Mouse (Mus musculus) neural tube, embryonic 11.5 days (tissue): ENCODE data around the gene Flywch1. TPM values are rescaled to one million over a fixed set of nuclear protein-coding genes. Genes with fewer than 3 reads are reported as not detected.
A peak's percentile ranks its signal among the peaks of the same experiment; 100 is the strongest.

ENCODE experiments used
- ATAC-seq: fragments of 200-750 bp; cut with Nextera tagmentation; 2 replicates; pipeline ENCODE4 v1.8.0; 2017; ENCODE audit warnings: moderate number of reproducible peaks, mild to moderate bottlenecking, moderate TSS enrichment, moderate library complexity; ENCODE audit not compliant: insufficient read depth, low FRiP score, low TSS enrichment
- DNase-seq: peaks from one replicate; pipeline ENCODE4 v3.0.0-alpha.2; 2015; ENCODE audit warnings: low spot score
- H3K27ac ChIP-seq: fragments of 300-500 bp; sonication (generic); 2 replicates; pipeline ENCODE4 v1.5.1; 2014; ENCODE audit warnings: low read depth, mild to moderate bottlenecking, low read length
- H3K27me3 ChIP-seq: fragments of 300-500 bp; sonication (generic); 2 replicates; pipeline ENCODE4 v1.6.1; 2014; ENCODE audit warnings: mild to moderate bottlenecking, low read length, mixed read lengths; ENCODE audit not compliant: control insufficient read depth, insufficient read depth
- H3K36me3 ChIP-seq: fragments of 300-500 bp; sonication (generic); 2 replicates; pipeline ENCODE4 v1.6.1; 2014; ENCODE audit warnings: mild to moderate bottlenecking, low read length, moderate library complexity, mixed read lengths; ENCODE audit not compliant: control insufficient read depth, insufficient read depth
- H3K4me1 ChIP-seq: fragments of 300-500 bp; sonication (generic); 2 replicates; pipeline ENCODE4 v1.6.1; 2014; ENCODE audit warnings: low read length, mixed read lengths; ENCODE audit not compliant: control insufficient read depth, insufficient read depth
- H3K4me2 ChIP-seq: fragments of 300-500 bp; sonication (generic); 2 replicates; pipeline ENCODE4 v1.6.1; 2014; ENCODE audit warnings: low read depth, mild to moderate bottlenecking, moderate library complexity
- H3K4me3 ChIP-seq: fragments of 300-500 bp; sonication (generic); 2 replicates; pipeline ENCODE4 v1.5.1; 2014; ENCODE audit warnings: low read depth, low read length
- H3K9ac ChIP-seq: fragments of 300-500 bp; sonication (generic); 2 replicates; pipeline ENCODE4 v1.6.1; 2014; ENCODE audit warnings: mild to moderate bottlenecking, low read length
- H3K9me3 ChIP-seq: fragments of 300-500 bp; sonication (generic); 2 replicates; pipeline ENCODE4 v1.6.1; 2016; ENCODE audit warnings: low read length; ENCODE audit not compliant: control insufficient read depth
- WGBS: fragments of 180-500 bp; shearing (Covaris S2); extraction: QIAGEN DNeasy Blood & Tissue Kit; methylation state at CpG from one replicate; pipeline ENCODE4 v1.1.7; 2014; 5-methylcytosine and 5-hydroxymethylcytosine counted together
- polyA plus RNA-seq: library from polyadenylated mRNA; unstranded; fragments of >200 nt; fragmentation: Nextera tagmentation; extraction: Ambion mirVana; gene quantifications from 2 replicates; pipeline ENCODE4 v1.2.1, GENCODE M21; 2014

Flywch1 gene
- polyA plus RNA-seq, 1 experiment from 2014 or later = 197 TPM

GRCm38 (mm10) chr17:23788973-23789372, 17.6 kb upstream of the Flywch1 start:
- H3K27ac ChIP-seq = no peak overlapping the region

GRCm38 (mm10) chr17:23786510-23786931, 15.1 kb upstream of the Flywch1 start:
- ATAC-seq (peak; percentile 58; the same call in 1 of the 2 replicates), DNase-seq (peak; percentile 40)
- Histone ChIP-seq H3K9me3 (no peaks in the 10 kb centered on the region), H3K4me3 (peak overlapping the region; percentile 47), H3K27ac (0 out of 2 replicates have a peak overlapping the region, but pooled peaks have one; percentile 56), H3K4me2 (peak overlapping the region; percentile 59), H3K27me3 (no peaks in the 10 kb centered on the region), H3K36me3 (no peaks in the 10 kb centered on the region), H3K4me1 (peaks cover 8% of the 10 kb centered on the region; the same call in 1 of the 2 replicates), H3K9ac (peak overlapping the region; percentile 44)
- 12% methylated on average over 13 of the region's 13 CpGs for WGBS

More at GRCm38 (mm10) chr17:23788973-23789372, 17.6 kb upstream of the Flywch1 start:
- peaks cover 8% of the 10 kb centered on the region; the same call in 1 of the 2 replicates for H3K4me1 ChIP-seq
- ATAC-seq (no peak), DNase-seq (no peak)
- H3K9ac ChIP-seq = no peak overlapping the region
- WGBS = 90% methylated on average over 4 of the region's 4 CpGs
- H3K27me3 ChIP-seq = no peaks in the 10 kb centered on the region
- H3K36me3 ChIP-seq = no peaks in the 10 kb centered on the region
- H3K4me2 ChIP-seq = no peak overlapping the region
- H3K9me3 ChIP-seq = no peaks in the 10 kb centered on the region
- no peak overlapping the region for H3K4me3 ChIP-seq

GRCm38 (mm10) chr17:23785561-23786471, 14.4 kb upstream of the Flywch1 start, which contains the start of gene Flywch2:
Flywch2 (minus strand) TSS chr17:23786081.
- Histone ChIP-seq H3K36me3 (no peaks in the 10 kb centered on the region), H3K27me3 (no peaks in the 10 kb centered on the region), H3K4me1 (peaks cover 5% of the 10 kb centered on the region; the same call in 1 of the 2 replicates), H3K4me2 (peak within 1 kb of the TSS; percentile 59), H3K27ac (0 out of 2 replicates have a peak within 1 kb of the TSS, but pooled peaks have one; percentile 56), H3K4me3 (peak within 1 kb of the TSS; percentile 47), H3K9ac (peak within 1 kb of the TSS; percentile 75), H3K9me3 (no peaks in the 10 kb centered on the region)
- WGBS = 2% methylated on average over 39 of the region's 43 CpGs
- peak; percentile 84 for DNase-seq
- ATAC-seq = peak; percentile 71

- Histone ChIP-seq H3K27me3 (no peaks in the 10 kb centered on the region), H3K9ac (no peak overlapping the region), H3K9me3 (no peaks in the 10 kb centered on the region), H3K4me3 (no peak overlapping the region), H3K27ac (no peak overlapping the region), H3K4me2 (no peak overlapping the region), H3K4me1 (0 out of 2 replicates have a peak, but pooled peaks cover 3% of the 10 kb centered on the region), H3K36me3 (no peaks in the 10 kb centered on the region; the same call in 1 of the 2 replicates)
- ATAC-seq = no peak
- DNase-seq = no peak
Measured at GRCm38 (mm10) chr17:23783352-23783751, 11.9 kb upstream of the Flywch1 start.

GRCm38 (mm10) chr17:23778447-23778846, 7.0 kb upstream of the Flywch1 start:
- ATAC-seq = no peak
- H3K4me2 ChIP-seq = no peak overlapping the region
- no peak overlapping the region for H3K4me3 ChIP-seq
- no peak overlapping the region for H3K9ac ChIP-seq
- no peaks in the 10 kb centered on the region; the same call in 1 of the 2 replicates for H3K36me3 ChIP-seq
- 79% methylated on average over 2 of the region's 2 CpGs for WGBS
- no peaks in the 10 kb centered on the region for H3K9me3 ChIP-seq
- no peak overlapping the region for H3K27ac ChIP-seq
- H3K27me3 ChIP-seq = no peaks in the 10 kb centered on the region
- DNase-seq = no peak
- no peaks in the 10 kb centered on the region for H3K4me1 ChIP-seq

- no peak overlapping the region for H3K9ac ChIP-seq
- H3K4me1 ChIP-seq = no peaks in the 10 kb centered on the region
- no peak overlapping the region for H3K4me2 ChIP-seq
- H3K9me3 ChIP-seq = no peaks in the 10 kb centered on the region
- H3K4me3 ChIP-seq = no peak overlapping the region
- 82% methylated on average over 2 of the region's 2 CpGs for WGBS
- no peaks in the 10 kb centered on the region for H3K27me3 ChIP-seq
- no peaks in the 10 kb centered on the region; the same call in 1 of the 2 replicates for H3K36me3 ChIP-seq
- H3K27ac ChIP-seq = no peak overlapping the region
- no peak for ATAC-seq
- DNase-seq = no peak
Measured at GRCm38 (mm10) chr17:23777141-23777540, 5.7 kb upstream of the Flywch1 start.

GRCm38 (mm10) chr17:23776216-23776615, 4.8 kb upstream of the Flywch1 start:
- no peak for ATAC-seq
- Histone ChIP-seq H3K27me3 (no peaks in the 10 kb centered on the region), H3K9me3 (no peaks in the 10 kb centered on the region), H3K27ac (no peak overlapping the region), H3K4me2 (no peak overlapping the region), H3K4me1 (no peaks in the 10 kb centered on the region), H3K9ac (no peak overlapping the region), H3K4me3 (no peak overlapping the region), H3K36me3 (no peaks in the 10 kb centered on the region; the same call in 1 of the 2 replicates)
- no peak for DNase-seq
- 79% methylated on average over 10 of the region's 10 CpGs for WGBS

- ATAC-seq (peak; percentile 14; the same call in 1 of the 2 replicates), DNase-seq (peak; percentile 80)
- Histone ChIP-seq H3K27ac (no peak overlapping the region), H3K4me3 (no peak overlapping the region), H3K36me3 (no peaks in the 10 kb centered on the region; the same call in 1 of the 2 replicates), H3K9me3 (no peaks in the 10 kb centered on the region), H3K27me3 (no peaks in the 10 kb centered on the region), H3K9ac (no peak overlapping the region), H3K4me2 (no peak overlapping the region), H3K4me1 (peaks cover 5% of the 10 kb centered on the region)
- 6% methylated on average over 12 of the region's 12 CpGs for WGBS
Measured at GRCm38 (mm10) chr17:23774090-23774489, 2.7 kb upstream of the Flywch1 start.
